Mouse (Mus musculus) stomach, embryonic 16.5 days (tissue): ENCODE results near the gene Capn3. TPM values are rescaled to one million over a fixed set of nuclear protein-coding genes. Genes with fewer than 3 reads are reported as not detected.

ENCODE experiments used
- ATAC-seq: fragments of 200-750 bp; cut with Nextera tagmentation; 2 replicates; pipeline ENCODE4 v1.8.0; 2017; ENCODE audit warnings: moderate number of reproducible peaks, moderate TSS enrichment; ENCODE audit not compliant: insufficient read depth, low FRiP score
- H3K27ac ChIP-seq: fragments of 300-500 bp; sonication (generic); 2 replicates; pipeline ENCODE4 v1.5.1; 2014; ENCODE audit warnings: low read length
- H3K27me3 ChIP-seq: fragments of 300-500 bp; sonication (generic); 2 replicates; pipeline ENCODE4 v1.6.1; 2014; ENCODE audit warnings: low read length, control low read depth, mixed read lengths; ENCODE audit not compliant: control insufficient read depth, insufficient read depth
- H3K36me3 ChIP-seq: fragments of 300-500 bp; sonication (generic); 2 replicates; pipeline ENCODE4 v1.6.1; 2014; ENCODE audit warnings: low read length; ENCODE audit not compliant: control insufficient read depth, insufficient read depth
- H3K4me1 ChIP-seq: fragments of 300-500 bp; sonication (generic); 2 replicates; pipeline ENCODE4 v1.6.1; 2014; ENCODE audit warnings: low read length, control low read depth, mixed read lengths; ENCODE audit not compliant: control insufficient read depth, insufficient read depth
- H3K4me2 ChIP-seq: fragments of 300-500 bp; sonication (generic); 2 replicates; pipeline ENCODE4 v1.6.1; 2014; ENCODE audit warnings: low read depth, low read length, mixed read lengths
- H3K4me3 ChIP-seq: fragments of 300-500 bp; sonication (generic); replicated peaks from 2 replicates; pipeline ENCODE4 v1.5.1; 2014; ENCODE audit warnings: mild to moderate bottlenecking, low read length
- H3K9ac ChIP-seq: fragments of 300-500 bp; sonication (generic); 2 replicates; pipeline ENCODE4 v1.6.1; 2014; ENCODE audit warnings: low read length
- H3K9me3 ChIP-seq: fragments of 300-500 bp; sonication (generic); replicated peaks from 2 replicates; pipeline ENCODE4 v1.6.1; 2016; ENCODE audit warnings: low read length, control low read depth; ENCODE audit not compliant: control insufficient read depth
- WGBS: fragments of 180-500 bp; shearing (Covaris S2); extraction: QIAGEN DNeasy Blood & Tissue Kit; methylation state at CpG from one replicate; pipeline ENCODE4 v1.1.7; 2014; 5-methylcytosine and 5-hydroxymethylcytosine counted together
- polyA plus RNA-seq: library from polyadenylated mRNA; unstranded; fragments of >200 nt; fragmentation: Nextera tagmentation; extraction: Ambion mirVana; gene quantifications from 2 replicates; pipeline ENCODE4 v1.2.1, GENCODE M21; 2015

The Capn3 gene
- polyA plus RNA-seq, 1 experiment from 2014 or later, result 1.3 TPM

DNA sequence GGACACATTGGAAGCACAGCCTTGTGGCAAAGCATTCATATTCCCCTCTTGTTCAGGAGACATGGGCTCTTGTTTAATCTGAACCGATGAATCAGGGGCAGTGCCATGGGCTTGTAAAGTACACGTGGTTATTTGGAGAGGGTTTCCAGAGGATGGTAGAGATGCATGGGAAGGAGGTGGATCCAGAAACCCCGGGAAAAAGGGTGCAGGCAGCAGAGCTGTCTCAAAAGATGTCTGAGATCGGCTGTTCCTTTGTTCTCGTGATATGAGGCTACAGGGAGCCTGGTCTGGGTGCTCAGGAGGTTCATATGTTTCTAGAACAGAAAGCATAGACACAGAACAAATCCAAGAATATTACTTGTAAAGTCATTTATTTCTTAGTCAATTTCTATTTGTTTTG is 71.0 kb downstream of the Capn3 start:
- Histone ChIP-seq H3K4me2 (no peak overlapping the region), H3K36me3 (peaks cover 20% of the 10 kb centered on the region; the same call in 1 of the 2 replicates), H3K9ac (no peak overlapping the region), H3K4me3 (no peak overlapping the region), H3K9me3 (no peaks in the 10 kb centered on the region), H3K27me3 (no peaks in the 10 kb centered on the region), H3K4me1 (no peaks in the 10 kb centered on the region), H3K27ac (no peak overlapping the region)
- WGBS, result 91% methylated on average over 5 of the region's 5 CpGs
- ATAC-seq, result no peak

GRCm38 (mm10) chr2:120529531-120529930 is 73.7 kb downstream of the Capn3 start:
- H3K36me3 ChIP-seq, result peaks cover 24% of the 10 kb centered on the region
- no peaks in the 10 kb centered on the region for H3K27me3 ChIP-seq
- H3K4me1 ChIP-seq, result no peaks in the 10 kb centered on the region
- no peak overlapping the region for H3K27ac ChIP-seq
- no peak overlapping the region for H3K4me3 ChIP-seq
- no peak overlapping the region for H3K9ac ChIP-seq
- no peaks in the 10 kb centered on the region for H3K9me3 ChIP-seq
- H3K4me2 ChIP-seq, result no peak overlapping the region
- no peak for ATAC-seq

DNA sequence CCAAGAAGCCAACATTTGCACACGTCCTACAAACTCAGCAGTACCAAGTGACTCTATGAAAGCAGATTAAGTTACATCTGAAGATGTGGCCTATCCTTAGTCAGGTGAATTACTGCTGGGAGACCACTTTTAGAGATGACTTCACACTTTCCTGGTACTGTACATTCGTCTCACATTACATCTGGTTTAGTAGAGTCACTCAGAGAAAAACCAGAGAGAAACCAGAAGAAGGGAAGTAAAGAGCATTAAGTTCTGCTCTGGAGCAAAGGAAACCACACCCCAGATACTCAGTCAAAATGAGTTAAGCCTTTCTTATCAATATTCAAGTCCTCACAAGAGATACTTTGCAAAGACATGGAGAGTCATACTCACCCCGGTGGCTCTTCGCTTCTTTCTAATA is 75.4 kb downstream of the Capn3 start:
- H3K36me3 ChIP-seq, result peaks cover 33% of the 10 kb centered on the region
- WGBS, result 87% methylated on average over 4 of the region's 4 CpGs

DNA sequence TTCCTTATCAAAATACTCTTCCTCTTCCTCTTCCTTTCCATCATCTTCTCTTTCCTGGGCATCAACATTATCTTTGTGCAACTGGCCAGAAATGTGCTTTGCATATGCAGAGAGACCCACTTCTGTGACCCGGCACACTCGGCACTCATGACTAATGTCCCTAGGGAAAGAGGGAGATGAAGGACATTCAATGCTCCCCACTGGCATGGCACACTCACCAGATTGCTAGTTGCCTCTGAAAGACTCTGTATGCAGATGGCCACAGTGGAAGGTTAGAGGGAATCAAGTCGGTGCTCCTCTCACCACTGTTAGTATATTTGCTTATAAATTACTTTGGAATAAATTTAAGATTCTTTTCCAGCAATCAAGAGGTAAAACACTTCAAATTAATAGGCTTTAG is 83.5 kb downstream of the Capn3 start:
- Histone ChIP-seq H3K27ac (peak overlapping the region; percentile 78), H3K9me3 (no peaks in the 10 kb centered on the region), H3K4me1 (peaks cover 8% of the 10 kb centered on the region; the same call in 1 of the 2 replicates), H3K9ac (no peak overlapping the region), H3K36me3 (peaks cover 12% of the 10 kb centered on the region), H3K4me3 (0 out of 2 replicates have a peak overlapping the region, but pooled peaks have one; percentile 10), H3K27me3 (no peaks in the 10 kb centered on the region), H3K4me2 (peak overlapping the region; percentile 31)
- 48% methylated on average over 3 of the region's 3 CpGs for WGBS
- ATAC-seq, result no peak

More for the DNA sequence above, 75.4 kb downstream of the Capn3 start:
- Histone ChIP-seq H3K27me3 (no peaks in the 10 kb centered on the region), H3K9me3 (no peaks in the 10 kb centered on the region), H3K4me1 (no peaks in the 10 kb centered on the region), H3K9ac (no peak overlapping the region), H3K27ac (no peak overlapping the region), H3K4me3 (no peak overlapping the region), H3K4me2 (no peak overlapping the region)
- ATAC-seq, result no peak

DNA sequence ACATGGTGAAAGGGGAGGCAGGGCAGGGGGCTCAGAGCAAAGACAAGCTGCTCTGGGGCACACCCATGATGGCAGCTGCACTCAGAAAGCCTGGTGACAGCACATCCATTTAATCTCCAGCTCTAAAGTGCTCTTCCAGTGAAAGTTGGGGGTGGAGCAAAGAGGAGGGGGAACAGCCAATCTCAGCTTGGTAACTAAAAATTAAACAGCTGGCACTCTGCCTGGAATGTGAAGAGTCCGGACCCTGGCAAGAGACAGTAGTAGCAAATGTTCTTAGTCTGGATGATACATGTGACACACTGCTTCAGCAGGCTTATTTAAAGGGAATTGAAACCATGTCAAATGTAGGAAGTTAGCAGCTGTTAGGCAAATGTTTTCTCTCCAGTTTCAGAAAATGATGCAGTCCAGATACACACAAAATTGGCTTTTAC is 84.0 kb downstream of the Capn3 start:
- peaks cover 8% of the 10 kb centered on the region; the same call in 1 of the 2 replicates for H3K4me1 ChIP-seq
- H3K27ac ChIP-seq, result peak overlapping the region; percentile 78
- no peak overlapping the region for H3K4me3 ChIP-seq
- H3K9me3 ChIP-seq, result no peaks in the 10 kb centered on the region
- ATAC-seq, result peak; percentile 94
- peak overlapping the region; percentile 31; the same call in 1 of the 2 replicates for H3K4me2 ChIP-seq
- H3K27me3 ChIP-seq, result no peaks in the 10 kb centered on the region
- WGBS, result 8% methylated on average over 1 of the region's 1 CpGs
- H3K36me3 ChIP-seq, result peaks cover 7% of the 10 kb centered on the region
- H3K9ac ChIP-seq, result no peak overlapping the region

DNA sequence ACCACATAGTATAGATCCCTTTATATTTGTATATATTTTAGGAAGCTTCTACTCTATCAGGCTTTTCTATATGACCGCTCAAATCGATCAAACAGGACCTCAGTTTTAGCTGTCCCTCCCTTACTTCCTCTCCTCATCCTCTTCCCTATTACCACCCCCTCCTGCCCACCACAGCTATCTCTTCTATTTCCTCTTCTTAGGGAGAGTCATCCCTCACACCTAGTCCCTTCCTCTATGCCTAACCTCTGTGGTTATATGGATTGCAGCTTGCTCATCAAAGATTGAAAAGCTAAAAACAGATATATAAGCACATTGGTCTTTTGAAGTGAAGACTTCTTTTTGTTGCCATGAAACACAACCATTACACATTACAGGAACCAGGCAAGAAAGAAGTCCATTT is 88.9 kb downstream of the Capn3 start:
- no peak for ATAC-seq
- H3K9me3 ChIP-seq, result no peaks in the 10 kb centered on the region
- peaks cover 2% of the 10 kb centered on the region; the same call in 1 of the 2 replicates for H3K36me3 ChIP-seq
- H3K27ac ChIP-seq, result no peak overlapping the region
- H3K27me3 ChIP-seq, result no peaks in the 10 kb centered on the region
- WGBS, result 79% methylated on average over 2 of the region's 2 CpGs
- H3K4me1 ChIP-seq, result no peaks in the 10 kb centered on the region
- H3K4me2 ChIP-seq, result no peak overlapping the region
- no peak overlapping the region for H3K4me3 ChIP-seq
- H3K9ac ChIP-seq, result no peak overlapping the region

Other genes starting within 250 kb of the Capn3 start
- gene Pla2g4e, start 210.7 kb upstream of the Capn3 start, polyA plus RNA-seq, result 4.5 and 6.7 TPM in 2 replicates
- 0.13 and 0.21 TPM in 2 replicates for gene Pla2g4d, start 166.8 kb upstream of the Capn3 start, polyA plus RNA-seq
- 5.7 and 10.1 TPM in 2 replicates for gene Pla2g4f, start 141.9 kb upstream of the Capn3 start, polyA plus RNA-seq
- 17.5 and 22.0 TPM in 2 replicates for gene Vps39, start 102.9 kb upstream of the Capn3 start, polyA plus RNA-seq
- 9.0 and 10.3 TPM in 2 replicates for gene Ganc, start 52.1 kb upstream of the Capn3 start, polyA plus RNA-seq
- 12.3 and 14.8 TPM in 2 replicates for gene Tmem87a, start 51.9 kb upstream of the Capn3 start, polyA plus RNA-seq
- 38.7 and 41.0 TPM in 2 replicates for gene Zfp106, start 107.8 kb downstream of the Capn3 start, polyA plus RNA-seq
- 52.2 and 56.4 TPM in 2 replicates for gene Snap23, start 111.7 kb downstream of the Capn3 start, polyA plus RNA-seq
- gene Haus2, start 153.4 kb downstream of the Capn3 start, polyA plus RNA-seq, result 17.6 and 20.5 TPM in 2 replicates
- 18.4 and 20.9 TPM in 2 replicates for gene Lrrc57, start 153.5 kb downstream of the Capn3 start, polyA plus RNA-seq
- gene Stard9, start 173.1 kb downstream of the Capn3 start, polyA plus RNA-seq, result 5.2 and 5.7 TPM in 2 replicates